In the genomic region with DNA sequence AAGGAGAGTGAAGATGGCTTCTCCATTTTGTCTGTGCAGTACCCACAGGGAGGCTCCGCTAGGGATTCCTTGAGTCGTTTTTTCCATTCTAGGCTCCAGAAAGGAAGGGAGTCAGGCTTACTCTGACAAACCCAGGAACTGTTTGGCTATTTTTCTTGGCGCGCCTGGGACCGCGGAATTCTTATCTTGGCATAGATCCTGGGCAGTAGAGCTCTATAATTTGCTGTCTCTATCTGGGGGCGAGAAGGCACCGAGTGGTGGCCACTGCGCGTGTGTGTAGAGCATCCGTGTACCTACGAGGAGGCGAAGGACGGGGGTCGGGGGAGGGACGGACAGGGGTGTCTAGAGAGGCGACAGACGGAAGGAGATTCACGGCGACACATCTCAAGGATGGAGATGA, we compare ENCODE assay signal across 7 mouse cellular contexts. TPM values are rescaled to one million over a fixed set of nuclear protein-coding genes. Genes with fewer than 3 reads are reported as not detected.
DNase-seq lines count a peak whose midpoint lies in the region; ATAC-seq and TF ChIP-seq lines count a peak whose summit lies in the region.

No protein-coding gene starts in this region.

- no peak for TF ChIP-seq CTCF in E14TG2a.4 (conservative IDR thresholded peaks at IDR 0.05; ENCODE audit: low read length)
- no peak for TF ChIP-seq CTCF in midbrain, postnatal 0 days (IDR thresholded peaks at IDR 0.05)

- peak overlapping the region; percentile 79 for H3K4me3 ChIP-seq in E14TG2a.4 (replicated peaks; ENCODE audit: low read length)
- H3K4me3 ChIP-seq in forebrain, embryonic 13.5 days = peak overlapping the region; percentile 43
- H3K4me3 ChIP-seq in hindbrain, embryonic 11.5 days (ENCODE audit: low read depth, low read length) = peak overlapping the region; percentile 36
- peak overlapping the region; percentile 51 for H3K4me3 ChIP-seq in liver, embryonic 11.5 days (ENCODE audit: low read depth, low read length)
- peak overlapping the region; percentile 39 for H3K4me3 ChIP-seq in midbrain, postnatal 0 days (ENCODE audit: low read depth, low read length)

- H3K9me3 ChIP-seq in E14TG2a.4 (ENCODE audit: low read length) = no peaks in the 10 kb centered on the region
- no peaks in the 10 kb centered on the region for H3K9me3 ChIP-seq in forebrain, embryonic 13.5 days (replicated peaks)
- H3K9me3 ChIP-seq in hindbrain, embryonic 11.5 days (ENCODE audit: control insufficient read depth, low read length) = no peaks in the 10 kb centered on the region
- no peaks in the 10 kb centered on the region for H3K9me3 ChIP-seq in liver, embryonic 11.5 days (ENCODE audit: control insufficient read depth, low read length)
- no peaks in the 10 kb centered on the region for H3K9me3 ChIP-seq in midbrain, postnatal 0 days (ENCODE audit: low read length)

- DNase-seq in Muller cell, postnatal 12 days (ENCODE audit: inconsistent ontology term) = peak; percentile 95
- DNase-seq in hindbrain, embryonic 11.5 days (ENCODE audit: low spot score) = no peak
- DNase-seq in liver, embryonic 11.5 days (ENCODE audit: low spot score) = no peak
- peak; percentile 44 for DNase-seq in midbrain, postnatal 0 days (ENCODE audit: low spot score)
- no peak for DNase-seq in spleen, postnatal 10 days (ENCODE audit: low spot score in 2 of 2)

- H3K4me1 ChIP-seq in E14TG2a.4 (replicated peaks; ENCODE audit: low read depth, low read length) = peaks cover 42% of the 10 kb centered on the region
- peaks cover 37% of the 10 kb centered on the region for H3K4me1 ChIP-seq in forebrain, embryonic 13.5 days
- H3K4me1 ChIP-seq in hindbrain, embryonic 11.5 days (replicated peaks; ENCODE audit: control insufficient read depth, insufficient read depth, low read length) = peaks cover 15% of the 10 kb centered on the region
- peaks cover 2% of the 10 kb centered on the region for H3K4me1 ChIP-seq in liver, embryonic 11.5 days (replicated peaks; ENCODE audit: control insufficient read depth, insufficient read depth, low read length)
- peaks cover 10% of the 10 kb centered on the region; the same call in 1 of the 2 replicates for H3K4me1 ChIP-seq in midbrain, postnatal 0 days (ENCODE audit: insufficient read depth, low read length)

- peak overlapping the region; percentile 61 for H3K9ac ChIP-seq in forebrain, embryonic 13.5 days
- H3K9ac ChIP-seq in hindbrain, embryonic 11.5 days (ENCODE audit: low read depth, low read length) = peak overlapping the region; percentile 40; the same call in 1 of the 2 replicates
- H3K9ac ChIP-seq in liver, embryonic 11.5 days (ENCODE audit: low read depth, low read length) = peak overlapping the region; percentile 28; the same call in 1 of the 2 replicates
- H3K9ac ChIP-seq in midbrain, postnatal 0 days (replicated peaks; ENCODE audit: low read length, poor library complexity, severe bottlenecking) = no peak overlapping the region

- peak; percentile 39 for ATAC-seq in forebrain, embryonic 13.5 days
- ATAC-seq in hindbrain, embryonic 11.5 days (ENCODE audit: low FRiP score) = peak; percentile 21; the same call in 1 of the 2 replicates
- ATAC-seq in liver, embryonic 11.5 days (replicated peaks; ENCODE audit: low FRiP score) = no peak
- peak; percentile 18; the same call in 1 of the 2 replicates for ATAC-seq in midbrain, postnatal 0 days (ENCODE audit: low FRiP score)

- no peaks in the 10 kb centered on the region for H3K36me3 ChIP-seq in E14TG2a.4 (ENCODE audit: insufficient read depth, low read length)
- no peaks in the 10 kb centered on the region for H3K36me3 ChIP-seq in forebrain, embryonic 13.5 days (ENCODE audit: poor library complexity, severe bottlenecking)
- no peaks in the 10 kb centered on the region for H3K36me3 ChIP-seq in hindbrain, embryonic 11.5 days (ENCODE audit: control insufficient read depth, insufficient read depth, low read length)
- H3K36me3 ChIP-seq in liver, embryonic 11.5 days (ENCODE audit: control insufficient read depth, insufficient read depth, low read length) = no peaks in the 10 kb centered on the region
- no peaks in the 10 kb centered on the region for H3K36me3 ChIP-seq in midbrain, postnatal 0 days (ENCODE audit: insufficient read depth, low read length)

- WGBS in forebrain, embryonic 13.5 days = 2% methylated on average over 20 of the region's 20 CpGs
- WGBS in hindbrain, embryonic 11.5 days = under 1% methylated on average over 20 of the region's 20 CpGs
- 3% methylated on average over 20 of the region's 20 CpGs for WGBS in liver, embryonic 11.5 days
- WGBS in midbrain, postnatal 0 days = under 1% methylated on average over 20 of the region's 20 CpGs

- peak overlapping the region; percentile 77 for H3K4me2 ChIP-seq in forebrain, embryonic 13.5 days
- H3K4me2 ChIP-seq in hindbrain, embryonic 11.5 days (replicated peaks; ENCODE audit: low read depth, low read length) = peak overlapping the region; percentile 58
- peak overlapping the region; percentile 92 for H3K4me2 ChIP-seq in liver, embryonic 11.5 days
- peak overlapping the region; percentile 81 for H3K4me2 ChIP-seq in midbrain, postnatal 0 days (ENCODE audit: low read depth, low read length, poor library complexity, severe bottlenecking)

- no peak overlapping the region for H3K27ac ChIP-seq in forebrain, embryonic 13.5 days
- H3K27ac ChIP-seq in hindbrain, embryonic 11.5 days (ENCODE audit: low read depth, low read length) = no peak overlapping the region
- H3K27ac ChIP-seq in liver, embryonic 11.5 days (ENCODE audit: low read depth, low read length) = no peak overlapping the region
- H3K27ac ChIP-seq in midbrain, postnatal 0 days (ENCODE audit: low read depth, low read length) = no peak overlapping the region

- H3K27me3 ChIP-seq in E14TG2a.4 (ENCODE audit: insufficient read depth, low read length) = peaks cover 20% of the 10 kb centered on the region
- 0 out of 2 replicates have a peak, but pooled peaks cover 7% of the 10 kb centered on the region for H3K27me3 ChIP-seq in forebrain, embryonic 13.5 days
- no peaks in the 10 kb centered on the region for H3K27me3 ChIP-seq in hindbrain, embryonic 11.5 days (ENCODE audit: control insufficient read depth, insufficient read depth, low read length)
- peaks cover 8% of the 10 kb centered on the region for H3K27me3 ChIP-seq in liver, embryonic 11.5 days (replicated peaks; ENCODE audit: control insufficient read depth, insufficient read depth, low read length)
- H3K27me3 ChIP-seq in midbrain, postnatal 0 days (ENCODE audit: insufficient read depth, low read length) = no peaks in the 10 kb centered on the region

RNA-seq across cellular contexts. Expression of a gene that starts 11.8 kb away (rescaled TPM):
- polyA plus RNA-seq in forebrain, embryonic 13.5 days (2015; fragmentation: Nextera tagmentation; extraction: Ambion mirVana) = 12.3 and 13.8 TPM in 2 replicates
- 49.6 and 62.8 TPM in 2 replicates for polyA plus RNA-seq in hindbrain, embryonic 11.5 days (2014; fragmentation: Nextera tagmentation; extraction: Ambion mirVana)
- polyA plus RNA-seq in liver, embryonic 11.5 days (2014; fragmentation: Nextera tagmentation; extraction: Ambion mirVana) = 33.6 and 41.2 TPM in 2 replicates
- 12.7 and 12.9 TPM in 2 replicates for total RNA-seq in midbrain, postnatal 0 days (2014; rRNA removed)
- 16.7 and 20.3 TPM in 2 replicates for polyA plus RNA-seq in midbrain, postnatal 0 days (2015; fragmentation: Nextera tagmentation; extraction: Ambion mirVana)

RNA-seq across cellular contexts. Expression of a gene that starts 31.7 kb away (rescaled TPM):
- 49.0 and 56.2 TPM in 2 replicates for polyA plus RNA-seq in forebrain, embryonic 13.5 days (2015; fragmentation: Nextera tagmentation; extraction: Ambion mirVana)
- 27.9 and 35.2 TPM in 2 replicates for polyA plus RNA-seq in hindbrain, embryonic 11.5 days (2014; fragmentation: Nextera tagmentation; extraction: Ambion mirVana)
- polyA plus RNA-seq in liver, embryonic 11.5 days (2014; fragmentation: Nextera tagmentation; extraction: Ambion mirVana) = 27.6 and 28.9 TPM in 2 replicates
- total RNA-seq in midbrain, postnatal 0 days (2014; rRNA removed) = 86.0 and 88.0 TPM in 2 replicates
- polyA plus RNA-seq in midbrain, postnatal 0 days (2015; fragmentation: Nextera tagmentation; extraction: Ambion mirVana) = 64.5 and 68.9 TPM in 2 replicates

RNA-seq across cellular contexts. Expression of a gene that starts 54.9 kb away (rescaled TPM):
- polyA plus RNA-seq in forebrain, embryonic 13.5 days (2015; fragmentation: Nextera tagmentation; extraction: Ambion mirVana) = 102 and 104 TPM in 2 replicates
- polyA plus RNA-seq in hindbrain, embryonic 11.5 days (2014; fragmentation: Nextera tagmentation; extraction: Ambion mirVana) = 95.5 and 98.2 TPM in 2 replicates
- polyA plus RNA-seq in liver, embryonic 11.5 days (2014; fragmentation: Nextera tagmentation; extraction: Ambion mirVana) = 69.6 and 71.3 TPM in 2 replicates
- 43.6 and 48.3 TPM in 2 replicates for total RNA-seq in midbrain, postnatal 0 days (2014; rRNA removed)
- 83.9 and 85.1 TPM in 2 replicates for polyA plus RNA-seq in midbrain, postnatal 0 days (2015; fragmentation: Nextera tagmentation; extraction: Ambion mirVana)

Comparison
In these comparisons a context has a peak if more than half of its experiments do, and no peak if none do; other contexts are left out.
1. DNase-seq: peak in Muller cell, postnatal 12 days (single experiment) and midbrain, postnatal 0 days (single experiment); none in hindbrain, embryonic 11.5 days (single experiment), liver, embryonic 11.5 days (single experiment) and spleen, postnatal 10 days (0 of 2).
2. Peak in every context shown above with its lines, with median percentiles within 50 percentile points of each other: H3K4me3 ChIP-seq and H3K4me2 ChIP-seq.